Mouse (Mus musculus) ovary, postnatal 14 days (tissue): ENCODE measurements around the gene Ifit2.
"Not testable (repeated sequence)": the region's sequence is repeated elsewhere in the genome, so short reads cannot be mapped to it uniquely, and the experiment has no call there.

Experiments used
- DNase-seq: peaks from one replicate; pipeline ENCODE4 v3.0.0; 2022; ENCODE audit warnings: low spot score

Ifit2 gene

DNA sequence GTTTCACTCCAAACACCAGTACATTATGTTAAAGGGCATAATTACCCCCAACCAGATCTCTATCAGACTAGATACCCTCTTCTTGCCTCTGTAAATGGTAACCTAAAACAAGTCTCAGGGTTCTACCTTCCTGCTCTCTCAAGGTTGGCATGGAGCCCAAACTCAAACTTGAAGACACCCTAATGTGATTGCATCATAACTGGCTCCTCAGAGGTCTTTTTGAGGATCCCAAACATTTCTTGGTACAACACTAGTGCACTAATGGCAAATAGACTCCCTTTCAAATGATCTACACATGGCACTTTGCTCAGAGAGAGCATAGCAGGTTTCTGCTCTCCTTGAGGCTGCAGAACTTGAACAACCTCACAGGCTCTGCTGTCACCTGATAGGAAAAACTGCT is 46.3 kb downstream of the Ifit2 start:
- DNase-seq, result no peak

DNA sequence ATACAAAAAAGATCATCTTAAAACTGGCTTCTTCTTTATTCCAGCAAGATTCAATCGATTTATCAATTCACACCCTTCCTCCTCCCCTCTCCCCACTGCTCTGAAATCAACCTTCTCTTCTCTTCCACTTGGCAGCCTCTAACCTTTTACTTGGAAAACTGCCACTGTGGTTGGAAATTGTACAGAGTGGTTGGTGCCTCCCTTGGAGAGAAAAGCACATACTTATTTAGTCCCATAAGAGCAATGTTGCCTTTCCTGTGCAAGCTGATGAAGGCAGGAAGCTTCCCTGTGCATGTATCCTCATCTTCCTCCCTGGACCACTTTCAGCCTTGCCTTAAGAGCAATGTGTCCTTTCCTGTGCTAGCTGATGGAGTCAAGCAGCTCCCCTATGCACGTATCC is 47.8 kb downstream of the Ifit2 start:
- DNase-seq, result peak; percentile 62

DNA sequence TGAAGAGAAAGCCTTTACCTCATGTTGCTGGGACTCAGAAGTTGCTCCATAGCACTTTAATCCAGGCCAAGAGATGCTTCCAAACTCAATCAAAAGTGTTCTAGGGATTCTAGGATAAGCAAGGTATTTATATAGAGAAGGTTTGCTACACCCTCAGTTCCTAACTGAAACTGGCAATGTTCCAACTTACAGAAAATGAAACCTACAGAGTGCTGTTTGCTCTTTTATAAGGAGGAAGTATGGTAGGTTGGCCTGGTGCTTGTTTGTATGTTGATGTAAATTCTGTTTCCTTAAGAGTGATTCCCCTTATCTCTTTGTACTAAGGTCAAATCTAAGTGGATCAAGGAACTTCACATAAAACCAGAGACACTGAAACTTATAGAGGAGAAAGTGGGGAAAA is 48.8 kb downstream of the Ifit2 start:
- not testable (repeated sequence) for DNase-seq

DNA sequence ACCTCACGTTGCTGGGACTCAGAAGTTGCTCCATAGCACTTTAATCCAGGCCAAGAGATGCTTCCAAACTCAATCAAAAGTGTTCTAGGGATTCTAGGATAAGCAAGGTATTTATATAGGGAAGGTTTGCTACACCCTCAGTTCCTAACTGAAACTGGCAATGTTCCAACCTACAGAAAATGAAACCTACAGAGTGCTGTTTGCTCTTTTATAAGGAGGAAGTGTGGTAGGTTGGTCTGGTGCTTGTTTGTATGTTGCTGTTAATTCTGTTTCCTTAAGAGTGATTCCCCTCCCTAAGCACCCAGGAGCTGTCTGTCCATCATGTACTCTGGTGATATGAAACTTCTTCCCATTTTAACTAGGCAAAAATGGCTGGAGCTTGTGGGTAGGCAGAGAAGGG is 51.4 kb downstream of the Ifit2 start, which contains the start of gene Ifit1bl1:
Gene Ifit1bl1 (minus strand): TSS at position 69 of the 400 bp plus-strand sequence.
- DNase-seq, result not testable (repeated sequence)

DNA sequence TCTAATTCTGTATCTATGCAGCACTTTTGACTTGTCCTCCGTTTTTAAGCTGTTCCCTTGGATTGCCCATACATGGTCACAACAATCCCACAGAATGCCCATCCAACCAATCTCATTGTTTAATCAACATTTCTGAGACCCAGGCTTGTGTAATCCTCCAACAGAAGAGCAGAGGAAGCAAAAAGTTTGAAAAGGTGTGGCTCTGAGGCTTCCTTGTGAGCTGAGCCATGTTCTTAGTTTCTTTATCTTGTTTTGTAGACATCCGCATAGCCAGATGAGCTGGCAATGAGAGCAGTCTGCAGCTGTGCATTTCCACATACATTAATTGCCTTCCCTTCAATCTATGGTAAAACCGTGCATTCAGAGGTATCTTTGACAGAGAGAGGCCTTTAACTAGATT is 55.0 kb downstream of the Ifit2 start:
- DNase-seq, result no peak

DNA sequence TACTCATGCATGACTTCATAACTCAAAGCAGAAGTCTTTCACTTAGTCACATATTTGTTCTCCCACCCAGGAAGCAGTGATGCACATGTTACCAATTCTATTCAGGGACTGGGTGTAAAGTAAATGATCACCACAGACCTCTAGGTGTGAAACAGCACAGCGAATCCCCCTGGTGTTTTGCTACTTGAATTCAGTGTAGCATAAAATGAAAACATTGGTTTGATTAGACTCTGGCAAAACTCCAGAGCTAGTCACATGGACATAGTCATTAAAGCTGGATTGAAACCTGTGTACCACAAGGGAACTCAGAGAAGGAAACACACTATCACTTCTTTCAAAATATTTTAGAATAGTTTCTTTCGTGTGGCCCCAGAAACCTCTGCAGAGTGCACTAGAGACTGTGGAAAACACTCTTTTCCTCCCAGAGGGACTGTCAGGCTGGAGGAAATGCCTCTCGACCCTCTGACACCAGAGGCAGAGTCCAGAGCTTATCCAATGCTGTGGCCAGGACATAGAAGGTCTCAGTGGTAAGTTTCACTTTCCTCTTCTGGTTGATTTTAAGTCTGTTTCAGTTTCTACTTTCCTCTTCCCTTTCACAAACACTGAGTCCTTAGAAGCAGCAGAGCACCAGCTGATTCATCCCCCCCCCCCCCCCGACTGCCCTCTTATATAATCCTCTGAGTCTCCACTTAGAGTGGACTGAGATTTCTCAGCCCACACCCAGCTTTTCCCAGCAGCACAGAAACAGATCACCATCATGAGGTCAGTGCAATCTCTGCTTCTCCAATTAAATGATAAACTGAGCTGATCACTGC is 57.0 kb downstream of the Ifit2 start, which contains the start of gene Ifit3b:
Gene Ifit3b (plus strand): TSS at position 734 of the 815 bp plus-strand sequence.
- not testable (repeated sequence) for DNase-seq

DNA sequence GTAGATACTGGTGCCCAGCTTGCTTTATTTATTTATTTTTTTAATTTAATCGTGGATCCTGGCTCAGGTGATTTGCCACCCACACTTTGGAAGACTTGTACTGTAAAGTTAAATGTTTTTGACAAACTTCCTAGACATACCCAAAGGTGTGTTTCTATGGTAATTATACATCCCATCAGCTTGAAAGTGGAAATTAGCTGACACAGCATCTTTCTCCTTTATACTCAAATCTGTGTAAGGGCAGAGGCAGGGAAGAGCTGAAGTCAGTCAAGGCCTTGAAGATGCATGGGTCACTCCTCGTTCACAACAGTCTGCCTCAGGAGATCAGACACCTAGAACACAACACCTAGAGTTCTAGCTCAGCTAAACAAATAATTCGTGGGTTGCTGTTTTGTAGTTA is 59.6 kb downstream of the Ifit2 start:
- not testable (repeated sequence) for DNase-seq

DNA sequence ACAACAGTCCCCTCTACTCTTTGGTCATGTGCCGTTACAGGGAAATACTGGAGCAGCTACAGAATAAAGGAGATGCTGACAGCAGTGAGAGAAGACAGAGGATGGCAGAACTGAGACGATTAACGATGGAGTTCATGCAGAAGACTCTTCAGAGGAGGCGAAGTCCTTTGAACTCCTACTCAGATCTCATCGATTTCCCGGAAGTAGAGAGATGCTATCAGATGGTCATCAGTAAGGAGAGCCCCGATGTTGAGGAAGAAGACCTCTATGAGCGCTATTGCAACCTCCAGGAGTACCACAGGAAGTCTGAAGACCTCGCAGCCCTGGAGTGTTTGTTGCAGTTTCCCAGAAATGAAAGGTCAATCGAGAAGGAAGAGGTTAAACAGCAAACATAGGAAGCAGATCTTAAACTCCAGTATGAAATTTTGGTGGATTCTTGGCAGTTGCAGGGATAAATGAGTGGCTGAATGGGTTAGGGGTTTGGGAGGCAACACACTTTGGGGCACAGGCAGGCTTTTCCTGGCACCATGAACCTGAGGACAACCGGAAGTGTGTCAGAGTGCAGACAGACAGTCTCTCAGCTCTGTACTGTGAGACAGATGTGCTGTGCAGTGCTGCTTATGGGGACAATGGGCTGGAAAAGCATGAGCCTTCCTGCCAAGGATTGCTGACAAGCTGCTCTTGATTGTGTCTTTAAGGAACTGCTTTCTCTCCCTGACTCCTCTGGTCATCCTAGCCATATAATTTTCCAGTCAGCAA is 61.9 kb downstream of the Ifit2 start:
- DNase-seq, result not testable (repeated sequence)

DNA sequence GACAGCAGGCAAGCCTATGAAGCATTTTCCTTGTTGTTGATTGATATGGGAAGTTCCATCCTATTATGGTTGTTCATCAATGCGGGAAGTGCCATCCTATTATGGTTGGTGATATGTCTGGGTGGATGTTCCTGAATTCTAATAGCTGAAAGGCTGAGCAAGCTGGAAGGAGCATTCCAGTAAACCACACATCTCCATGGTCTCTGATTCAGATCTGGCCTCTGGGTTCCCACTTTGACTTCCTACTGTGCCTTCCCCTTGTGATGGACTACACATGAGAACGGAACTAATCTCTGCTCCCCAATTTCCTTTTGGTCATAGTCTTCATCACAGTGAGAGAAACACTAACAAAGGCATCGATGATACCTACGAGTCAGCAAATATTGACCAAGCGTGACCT is 70.4 kb downstream of the Ifit2 start:
- no peak for DNase-seq

DNA sequence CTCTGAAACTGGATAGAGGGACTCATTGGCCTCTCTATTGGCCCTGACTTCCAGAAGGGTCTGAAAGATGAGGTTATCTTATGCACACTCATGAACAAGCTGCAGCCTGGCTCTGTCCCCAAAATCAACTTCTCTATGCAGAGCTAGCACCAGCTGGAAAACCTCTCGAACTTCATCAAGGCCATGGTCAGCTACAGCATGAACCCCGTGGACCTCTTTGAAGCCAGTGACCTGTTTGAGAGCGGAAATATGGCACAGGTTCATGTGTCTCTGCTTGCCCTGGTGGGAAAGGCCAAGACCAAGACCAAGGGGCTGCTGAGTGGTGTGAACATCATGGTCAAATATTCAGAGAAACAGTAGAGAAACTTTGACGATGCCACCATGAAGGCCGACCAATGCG is 73.3 kb downstream of the Ifit2 start:
- no peak for DNase-seq

DNA sequence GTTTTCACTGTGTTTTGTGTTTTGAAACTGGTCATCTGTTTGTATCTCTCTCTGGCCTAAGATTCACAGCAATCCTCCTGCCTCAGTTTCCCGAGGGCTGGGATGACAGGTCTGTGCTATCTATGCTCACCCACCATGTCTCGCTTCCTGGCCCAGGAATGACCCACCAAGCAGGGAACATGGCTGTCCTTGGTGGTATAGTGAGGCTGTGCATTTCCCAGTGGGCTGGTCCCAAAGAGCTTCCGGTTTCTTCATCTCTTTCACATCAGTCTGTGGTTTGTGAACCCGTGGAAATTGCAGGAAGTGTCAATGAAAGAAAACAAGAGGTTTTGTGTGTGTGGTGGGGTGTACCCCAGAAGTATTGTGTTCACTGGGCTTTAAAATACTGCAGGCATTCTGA is 74.2 kb downstream of the Ifit2 start:
- no peak for DNase-seq
